Mouse (Mus musculus) G1E (cell line): Measurements from ENCODE around the gene Nr3c2. TPM values are rescaled to one million over a fixed set of nuclear protein-coding genes. Genes with fewer than 3 reads are reported as not detected.

Source experiments
- ATAC-seq: 2 replicates; pipeline ENCODE4 v1.8.0; 2016; ENCODE audit warnings: mild to moderate bottlenecking; ENCODE audit not compliant: insufficient number of reproducible peaks, poor library complexity, low FRiP score, severe bottlenecking; ENCODE audit errors: extremely low read depth
- DNase-seq: peaks from one replicate; pipeline ENCODE4 v3.0.0; 2012; ENCODE audit warnings: low spot score
- H3K27me3 ChIP-seq: 2 replicates; pipeline ENCODE4 v1.6.1; 2012; ENCODE audit warnings: mild to moderate bottlenecking, low read length, inconsistent platforms; ENCODE audit not compliant: insufficient read depth
- H3K36me3 ChIP-seq: replicated peaks from 2 replicates; pipeline ENCODE3; 2012; ENCODE audit warnings: mild to moderate bottlenecking, inconsistent platforms
- H3K4me1 ChIP-seq: 2 replicates; pipeline ENCODE4 v1.6.1; 2012; ENCODE audit warnings: low read depth, low read length, inconsistent platforms, mixed read lengths; ENCODE audit not compliant: insufficient read depth
- H3K4me3 ChIP-seq: 2 replicates; pipeline ENCODE4 v1.5.1; 2012; ENCODE audit warnings: low read depth, mild to moderate bottlenecking, inconsistent platforms, low read length, moderate library complexity, mixed read lengths
- H3K9me3 ChIP-seq: replicated peaks from 2 replicates; pipeline ENCODE4 v1.6.1; 2012; ENCODE audit warnings: inconsistent platforms
- CTCF ChIP-seq: IDR thresholded peaks from 2 replicates; pipeline ENCODE4 v1.5.1; 2012; ENCODE audit warnings: low read depth, low read length, inconsistent platforms, mixed read lengths
- GATA1 ChIP-seq: IDR thresholded peaks from 2 replicates; pipeline ENCODE4 v1.6.1; 2012; ENCODE audit warnings: borderline replicate concordance, low read length, inconsistent platforms, mixed read lengths
- GATA2 ChIP-seq: IDR thresholded peaks from 2 replicates; pipeline ENCODE4 v1.6.1; 2012; ENCODE audit warnings: low read depth, low read length, inconsistent platforms, borderline replicate concordance
- POLR2AphosphoS5 ChIP-seq: IDR thresholded peaks from 2 replicates; pipeline ENCODE4 v1.6.1; 2012; ENCODE audit warnings: low read depth, low read length, inconsistent platforms; ENCODE audit not compliant: insufficient replicate concordance
- TAL1 ChIP-seq: conservative IDR thresholded peaks from 2 replicates; pipeline ENCODE4 v1.6.1; 2012; ENCODE audit warnings: low read depth, low read length, inconsistent platforms, mixed read lengths
- polyA plus RNA-seq: library from polyadenylated mRNA; stranded (reverse); fragments of >175 nt; gene quantifications from 2 replicates; pipeline ENCODE4 v1.2.3, GENCODE M21; 2012
- total RNA-seq, 2 experiments: library from RNA; stranded (forward) in 1 of 2; stranded (reverse) in 1 of 2; fragments of 200-1000 nt in 1 of 2; fragments of >200 nt in 1 of 2; fragmentation: Nextera tagmentation in 1 of 2; gene quantifications; 2 replicates each; pipeline ENCODE4 v1.2.3; 2014 to 2017

The Nr3c2 gene
- total and polyA plus RNA-seq, 3 experiments = 0.26 to 12.0 (median 7.6) TPM

- Histone ChIP-seq H3K27me3 (0 out of 2 replicates have a peak, but pooled peaks cover 4% of the 10 kb centered on the region), H3K4me3 (no peak overlapping the region), H3K36me3 (no peaks in the 10 kb centered on the region), H3K4me1 (peaks cover 28% of the 10 kb centered on the region), H3K9me3 (no peaks in the 10 kb centered on the region)
- TF ChIP-seq TAL1 = no peak
- TF ChIP-seq GATA1 = no peak
- no peak for TF ChIP-seq GATA2
- no peak for TF ChIP-seq CTCF
- TF ChIP-seq POLR2AphosphoS5 = no peak
- DNase-seq (no peak), ATAC-seq (no peak)
Observed at GRCm38 (mm10) chr8:77045711-77046110, 146.5 kb downstream of the Nr3c2 start.

DNA sequence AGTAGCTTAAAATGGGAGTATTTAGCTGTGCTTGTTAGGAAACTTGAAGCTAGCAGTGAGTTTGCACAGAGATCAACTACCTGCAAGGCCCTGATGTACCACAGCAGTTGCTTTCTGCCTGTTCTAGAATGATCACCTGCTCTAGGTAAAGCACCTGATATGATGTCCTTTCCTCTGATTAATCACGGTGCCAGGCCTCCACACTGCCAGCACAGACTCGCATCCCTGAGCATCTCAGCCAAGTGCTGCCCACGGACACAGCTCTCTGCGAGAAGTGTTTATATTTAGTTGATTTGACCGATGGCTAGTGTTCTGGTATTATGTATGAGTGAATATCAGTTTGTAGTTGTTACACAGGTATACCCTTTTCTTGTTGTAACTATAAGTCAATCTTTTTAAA, 147.0 kb downstream of the Nr3c2 start:
- Histone ChIP-seq H3K4me1 (peaks cover 28% of the 10 kb centered on the region), H3K36me3 (no peaks in the 10 kb centered on the region), H3K27me3 (no peaks in the 10 kb centered on the region), H3K9me3 (no peaks in the 10 kb centered on the region), H3K4me3 (no peak overlapping the region)
- no peak for ATAC-seq
- DNase-seq = no peak
- TF ChIP-seq CTCF (no peak), GATA2 (no peak), POLR2AphosphoS5 (no peak), GATA1 (no peak), TAL1 (no peak)

GRCm38 (mm10) chr8:77046731-77047130, 147.5 kb downstream of the Nr3c2 start:
- ATAC-seq = no peak
- H3K9me3 ChIP-seq = no peaks in the 10 kb centered on the region
- peaks cover 31% of the 10 kb centered on the region for H3K4me1 ChIP-seq
- no peak for DNase-seq
- no peak overlapping the region for H3K4me3 ChIP-seq
- no peaks in the 10 kb centered on the region for H3K36me3 ChIP-seq
- TF ChIP-seq POLR2AphosphoS5 = no peak
- TF ChIP-seq CTCF = no peak
- TF ChIP-seq GATA2 = no peak
- no peak for TF ChIP-seq GATA1
- no peak for TF ChIP-seq TAL1
- H3K27me3 ChIP-seq = no peaks in the 10 kb centered on the region

GRCm38 (mm10) chr8:77051399-77052275, 152.4 kb downstream of the Nr3c2 start:
- DNase-seq (no peak), ATAC-seq (no peak)
- Histone ChIP-seq H3K9me3 (no peaks in the 10 kb centered on the region), H3K4me3 (no peak overlapping the region), H3K27me3 (no peaks in the 10 kb centered on the region), H3K36me3 (no peaks in the 10 kb centered on the region), H3K4me1 (peaks cover 20% of the 10 kb centered on the region)
- TF ChIP-seq POLR2AphosphoS5 (no peak), GATA2 (no peak), GATA1 (no peak), TAL1 (no peak), CTCF (no peak)

GRCm38 (mm10) chr8:77055492-77056021, 156.3 kb downstream of the Nr3c2 start:
- Histone ChIP-seq H3K4me1 (peaks cover 9% of the 10 kb centered on the region), H3K4me3 (no peak overlapping the region), H3K36me3 (no peaks in the 10 kb centered on the region), H3K27me3 (no peaks in the 10 kb centered on the region), H3K9me3 (no peaks in the 10 kb centered on the region)
- ATAC-seq (no peak), DNase-seq (no peak)
- TF ChIP-seq POLR2AphosphoS5 (no peak), GATA2 (no peak), TAL1 (no peak), CTCF (no peak), GATA1 (no peak)

- H3K4me3 ChIP-seq = no peak overlapping the region
- H3K4me1 ChIP-seq = peaks cover 5% of the 10 kb centered on the region
- no peak for DNase-seq
- no peaks in the 10 kb centered on the region for H3K36me3 ChIP-seq
- no peak for ATAC-seq
- H3K27me3 ChIP-seq = no peaks in the 10 kb centered on the region
- H3K9me3 ChIP-seq = no peaks in the 10 kb centered on the region
- no peak for TF ChIP-seq CTCF
Observed at GRCm38 (mm10) chr8:77056853-77057252, 157.6 kb downstream of the Nr3c2 start.
